Mouse (Mus musculus) cerebellum, adult 2 months (tissue): ENCODE results near the gene A530016L24Rik. TPM values are rescaled to one million over a fixed set of nuclear protein-coding genes. Genes with fewer than 3 reads are reported as not detected.

ENCODE experiments used
- DNase-seq, 2 experiments: peaks; one replicate each; pipeline ENCODE4 v3.0.0; 2021
- H3K27ac ChIP-seq: fragments of 200-500 bp; 2 replicates; pipeline ENCODE4 v1.5.1; 2012; ENCODE audit warnings: low read length, control low read depth, inconsistent platforms; ENCODE audit not compliant: insufficient read depth
- H3K27me3 ChIP-seq: fragments of 200-500 bp; 2 replicates; pipeline ENCODE4 v1.6.1; 2012; ENCODE audit warnings: inconsistent platforms, mild to moderate bottlenecking, low read length, moderate library complexity; ENCODE audit not compliant: control insufficient read depth, insufficient read depth
- H3K4me1 ChIP-seq: fragments of 200-500 bp; 2 replicates; pipeline ENCODE4 v1.6.1; 2011; ENCODE audit warnings: low read length; ENCODE audit not compliant: control insufficient read depth, insufficient read depth
- H3K4me3 ChIP-seq: fragments of 200-500 bp; replicated peaks from 2 replicates; pipeline ENCODE3; 2011; ENCODE audit warnings: mild to moderate bottlenecking, low read depth, low read length, control low read depth; ENCODE audit not compliant: insufficient read depth
- CTCF ChIP-seq: fragments of 200-500 bp; IDR thresholded peaks from 2 replicates; pipeline ENCODE4 v1.5.1; 2011; ENCODE audit warnings: low read depth, mild to moderate bottlenecking, control low read depth, low read length, moderate library complexity, borderline replicate concordance; ENCODE audit not compliant: insufficient read depth
- POLR2A ChIP-seq: fragments of 200-500 bp; IDR thresholded peaks from 2 replicates; pipeline ENCODE4 v1.6.1; 2011; ENCODE audit warnings: low read length, control low read depth, borderline replicate concordance; ENCODE audit not compliant: insufficient read depth
- WGBS: fragments of 180-500 bp; shearing (Covaris S2); methylation state at CpG from one replicate; pipeline ENCODE4 v1.1.7; 2018; 5-methylcytosine and 5-hydroxymethylcytosine counted together
- polyA plus RNA-seq: library from polyadenylated mRNA; depleted of rRNA; stranded (reverse); fragments of >200 nt; gene quantifications from 2 replicates; pipeline ENCODE4 v1.2.3, GENCODE M21; 2012; rRNA removed

A530016L24Rik gene
- 0.08 TPM in 1 of 2 replicates, not detected in the other for polyA plus RNA-seq

GRCm38 (mm10) chr12:112489134-112489533 is at the start of gene A530016L24Rik:
Gene A530016L24Rik, plus strand, starts transcription at chr12:112489448.
- WGBS: 90% methylated on average over 8 of the region's 8 CpGs
- H3K4me3 ChIP-seq: no peak within 1 kb of the TSS
- no peaks in the 10 kb centered on the region for H3K27me3 ChIP-seq
- no peak within 1 kb of the TSS for H3K27ac ChIP-seq
- no peak for TF ChIP-seq CTCF
- no peak for TF ChIP-seq POLR2A
- no peaks in the 10 kb centered on the region for H3K4me1 ChIP-seq
- no peak for DNase-seq

- WGBS: 60% methylated on average over 1 of the region's 1 CpGs
These were observed 49.3 kb upstream of the A530016L24Rik start for GRCm38 (mm10) chr12:112439993-112440392.

GRCm38 (mm10) chr12:112449144-112449827 is 40.0 kb upstream of the A530016L24Rik start:
- no peak overlapping the region for H3K27ac ChIP-seq
- no peak for DNase-seq
- H3K27me3 ChIP-seq: no peaks in the 10 kb centered on the region
- WGBS: 57% methylated on average over 18 of the region's 18 CpGs
- peaks cover 20% of the 10 kb centered on the region for H3K4me1 ChIP-seq
- no peak for TF ChIP-seq CTCF
- no peak for TF ChIP-seq POLR2A
- H3K4me3 ChIP-seq: no peak overlapping the region

More at GRCm38 (mm10) chr12:112439993-112440392, 49.3 kb upstream of the A530016L24Rik start:
- DNase-seq: no peak
- Histone ChIP-seq H3K4me3 (no peak overlapping the region), H3K27ac (no peak overlapping the region), H3K27me3 (no peaks in the 10 kb centered on the region), H3K4me1 (peaks cover 18% of the 10 kb centered on the region)
- TF ChIP-seq CTCF (no peak), POLR2A (no peak)

- peak; percentile 37 to 52 for DNase-seq
- H3K4me3 ChIP-seq: no peak overlapping the region
- H3K4me1 ChIP-seq: peaks cover 20% of the 10 kb centered on the region
- H3K27ac ChIP-seq: no peak overlapping the region
- H3K27me3 ChIP-seq: no peaks in the 10 kb centered on the region
- TF ChIP-seq CTCF (no peak), POLR2A (no peak)
- WGBS: 30% methylated on average over 8 of the region's 8 CpGs
These were observed 39.4 kb upstream of the A530016L24Rik start for GRCm38 (mm10) chr12:112449828-112450180.

GRCm38 (mm10) chr12:112450883-112451282 is 38.4 kb upstream of the A530016L24Rik start:
- 37% methylated on average over 6 of the region's 6 CpGs for WGBS
- no peaks in the 10 kb centered on the region for H3K27me3 ChIP-seq
- peaks cover 20% of the 10 kb centered on the region for H3K4me1 ChIP-seq
- no peak overlapping the region for H3K4me3 ChIP-seq
- TF ChIP-seq POLR2A (no peak), CTCF (peak; percentile 50; the same call in 1 of the 2 replicates)
- DNase-seq: peak in 1 of 2 experiments; percentile 37
- no peak overlapping the region for H3K27ac ChIP-seq

- 100% methylated on average over 1 of the region's 1 CpGs for WGBS
- Histone ChIP-seq H3K4me1 (peaks cover 20% of the 10 kb centered on the region), H3K27ac (no peak overlapping the region), H3K27me3 (no peaks in the 10 kb centered on the region), H3K4me3 (no peak overlapping the region)
- DNase-seq: no peak
- no peak for TF ChIP-seq POLR2A
- TF ChIP-seq CTCF: no peak
These were observed 37.9 kb upstream of the A530016L24Rik start for GRCm38 (mm10) chr12:112451381-112451780.

- Histone ChIP-seq H3K4me3 (no peak overlapping the region), H3K27me3 (no peaks in the 10 kb centered on the region), H3K27ac (no peak overlapping the region), H3K4me1 (peaks cover 20% of the 10 kb centered on the region)
- WGBS: 93% methylated on average over 9 of the region's 9 CpGs
- no peak for DNase-seq
- TF ChIP-seq CTCF: no peak
- no peak for TF ChIP-seq POLR2A
These were observed 37.4 kb upstream of the A530016L24Rik start for GRCm38 (mm10) chr12:112451826-112452225.

GRCm38 (mm10) chr12:112456144-112456713 is 33.0 kb upstream of the A530016L24Rik start:
- no peak for TF ChIP-seq CTCF
- TF ChIP-seq POLR2A: no peak
- H3K27ac ChIP-seq: no peak overlapping the region
- H3K27me3 ChIP-seq: no peaks in the 10 kb centered on the region
- H3K4me1 ChIP-seq: no peaks in the 10 kb centered on the region; the same call in 1 of the 2 replicates
- WGBS: 88% methylated on average over 6 of the region's 6 CpGs
- no peak for DNase-seq
- H3K4me3 ChIP-seq: no peak overlapping the region
